Mouse (Mus musculus) embryo, embryonic 11.5 days (tissue): ENCODE data around the gene Cbr2.
"Not testable (repeated sequence)": the region's sequence is repeated elsewhere in the genome, so short reads cannot be mapped to it uniquely, and the experiment has no call there.

Source experiments
- DNase-seq: peaks from one replicate; pipeline ENCODE4 v3.0.0-alpha.2; 2012; ENCODE audit warnings: low read depth, low spot score

The Cbr2 gene

DNA sequence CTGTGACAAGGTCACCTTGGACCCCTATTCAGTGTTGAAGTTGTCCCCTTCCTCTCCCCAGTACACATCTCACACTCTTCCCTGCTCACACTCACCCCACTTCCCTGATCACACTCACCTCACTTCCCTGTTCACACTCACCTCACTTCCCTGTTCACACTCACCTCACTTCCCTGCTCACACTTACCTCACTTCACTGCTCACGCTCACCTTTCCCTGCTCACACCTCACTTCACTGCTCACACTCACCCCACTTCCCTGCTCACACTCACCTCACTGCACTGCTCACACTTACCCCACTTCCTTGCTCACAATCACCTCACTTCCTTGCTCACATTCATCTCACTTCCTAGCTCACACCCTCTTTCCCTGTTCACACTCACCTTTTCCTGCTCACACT is 519 bp downstream of the Cbr2 start:
- DNase-seq: no peak

GRCm38 (mm10) chr11:120730331-120730870 is 1.5 kb downstream of the Cbr2 start:
- no peak for DNase-seq

DNA sequence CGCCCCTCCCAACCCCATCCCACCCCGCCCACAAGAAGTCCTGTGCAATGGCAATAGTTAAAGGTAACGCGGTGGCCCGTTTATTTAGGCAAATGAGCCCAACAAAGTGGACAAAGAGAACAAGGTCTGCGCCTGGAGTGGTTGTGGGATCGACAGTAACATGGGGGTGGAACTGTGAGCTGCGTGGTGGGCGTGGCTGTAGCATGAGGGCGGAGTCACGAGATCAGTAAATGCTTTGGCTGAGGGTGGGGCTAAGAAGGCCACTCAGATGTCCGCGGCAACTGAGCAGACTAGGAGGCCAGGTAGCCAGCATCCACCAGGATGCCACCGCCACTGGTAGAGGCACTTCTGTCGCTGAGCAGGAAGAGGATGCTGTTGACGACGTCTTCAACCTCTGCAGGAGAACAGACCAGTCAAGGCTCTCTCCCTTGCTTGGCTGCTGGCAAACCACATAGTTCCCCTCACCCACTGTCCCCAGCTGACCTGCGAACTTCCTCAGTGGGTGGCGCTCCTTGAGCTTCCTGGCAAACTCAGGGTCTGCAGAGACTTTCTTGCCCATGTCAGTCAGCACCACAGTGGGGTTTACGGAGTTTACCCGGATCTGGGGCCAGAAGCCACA is 2.4 kb downstream of the Cbr2 start:
- DNase-seq: not testable (repeated sequence)

GRCm38 (mm10) chr11:120728530-120729240 is 3.2 kb downstream of the Cbr2 start:
- DNase-seq: no peak

DNA sequence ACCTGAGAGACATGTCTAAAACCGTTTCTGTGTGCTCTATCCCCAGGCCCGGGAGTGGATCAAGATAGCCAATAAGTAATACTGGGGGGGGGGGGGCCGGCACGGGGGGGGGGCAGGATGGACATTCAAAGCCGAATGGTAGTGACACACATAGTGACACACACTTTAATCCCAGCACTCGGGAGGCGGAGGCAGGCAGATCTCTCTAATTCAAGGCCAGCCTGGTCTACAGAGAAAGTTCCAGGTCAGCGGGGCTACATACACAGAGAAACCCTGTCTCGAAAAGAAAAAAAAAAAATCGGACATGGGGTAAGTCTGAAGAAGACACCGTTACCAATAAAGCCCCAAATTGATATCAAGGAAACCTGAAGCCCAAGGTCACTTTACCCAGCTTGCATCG is 4.3 kb downstream of the Cbr2 start:
- no peak for DNase-seq

DNA sequence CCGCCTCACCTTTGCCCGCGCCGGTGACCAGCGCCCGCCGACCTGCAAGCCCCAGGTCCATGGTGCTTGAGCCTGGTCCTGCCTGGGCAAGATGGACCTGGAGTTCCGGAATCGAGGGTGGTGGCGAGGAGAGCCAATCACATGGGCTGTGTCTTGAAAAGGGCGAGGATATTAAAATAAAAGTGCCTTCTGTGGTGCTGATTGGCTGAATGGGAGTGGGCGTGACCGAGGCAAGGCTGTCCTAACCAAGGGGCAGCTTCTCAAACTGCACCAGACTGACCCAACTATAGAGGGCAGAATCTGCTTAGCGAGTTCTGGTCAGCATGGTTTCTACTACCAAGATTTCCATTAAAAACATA is 4.8 kb downstream of the Cbr2 start, which contains the start of gene Dcxr:
Gene Dcxr, minus strand, starts transcription at position 113 of the 359 bp plus-strand sequence.
- peak; percentile 82 for DNase-seq

DNA sequence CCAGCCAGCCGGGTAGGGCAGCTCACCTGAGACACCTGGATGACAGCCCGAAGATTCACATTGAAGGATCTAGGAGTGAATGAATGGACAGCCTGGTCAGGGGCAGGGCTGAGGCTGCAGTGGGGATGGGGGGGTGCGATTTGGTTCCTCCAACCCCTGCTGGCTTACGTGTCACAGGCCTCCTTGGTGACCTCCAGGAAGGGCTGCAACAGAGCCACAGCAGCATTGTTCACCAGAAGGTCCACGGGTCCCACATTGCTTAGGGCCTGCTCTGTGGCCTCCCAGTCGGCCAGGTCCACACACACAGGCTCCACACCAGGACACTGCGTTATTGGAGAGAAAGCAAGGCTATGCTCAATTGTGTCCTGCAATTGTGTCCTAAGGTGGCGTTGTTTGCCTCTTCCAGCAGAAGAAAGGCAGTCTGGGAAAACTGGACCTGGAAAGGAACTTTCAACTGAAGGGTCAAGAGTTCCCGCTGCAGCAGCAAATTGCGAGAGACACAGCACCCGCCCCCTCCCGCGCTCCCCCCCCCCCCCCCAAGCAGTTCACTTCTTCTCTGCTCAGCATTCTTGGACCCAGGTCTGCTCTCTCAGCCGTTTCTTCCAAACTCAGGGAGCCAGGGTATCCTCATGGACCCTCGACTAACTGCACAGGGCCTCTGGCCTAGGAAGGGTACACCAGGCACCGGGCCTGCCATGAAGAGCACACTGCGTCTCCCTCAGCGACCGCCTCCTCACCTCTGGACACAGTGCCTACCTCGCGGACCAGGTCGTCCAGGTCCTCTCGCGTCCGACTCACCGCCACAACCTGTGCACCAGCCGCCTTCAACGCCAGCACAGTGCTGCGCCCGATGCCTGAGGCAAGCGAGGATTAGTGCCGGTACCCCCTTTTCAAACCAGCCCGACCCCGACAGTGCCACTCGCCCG is 5.4 kb downstream of the Cbr2 start:
- DNase-seq: no peak

DNA sequence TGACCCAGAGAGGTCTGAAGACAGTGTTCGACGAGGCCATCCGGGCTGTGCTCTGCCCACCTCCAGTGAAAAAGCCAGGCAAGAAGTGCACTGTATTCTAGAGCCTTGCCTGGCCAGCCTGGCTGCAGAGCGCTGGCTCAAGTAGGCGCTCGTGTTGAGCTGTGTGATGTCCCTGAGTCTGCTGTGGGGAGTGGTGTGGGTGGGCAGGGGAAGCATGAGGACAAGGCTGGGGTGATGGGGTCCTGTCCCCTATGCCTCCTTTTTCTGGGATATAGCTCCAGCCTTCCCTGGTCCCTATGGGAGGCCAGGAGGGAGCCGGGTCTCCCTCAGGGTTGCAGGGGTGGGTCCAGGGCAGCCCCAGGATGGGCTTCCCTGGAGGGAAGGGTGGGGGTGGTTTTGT is 8.4 kb downstream of the Cbr2 start:
- no peak for DNase-seq

GRCm38 (mm10) chr11:120722761-120723382 is 9.0 kb downstream of the Cbr2 start:
- no peak for DNase-seq

- no peak for DNase-seq
Observed at GRCm38 (mm10) chr11:120722067-120722630, 9.8 kb downstream of the Cbr2 start.

DNA sequence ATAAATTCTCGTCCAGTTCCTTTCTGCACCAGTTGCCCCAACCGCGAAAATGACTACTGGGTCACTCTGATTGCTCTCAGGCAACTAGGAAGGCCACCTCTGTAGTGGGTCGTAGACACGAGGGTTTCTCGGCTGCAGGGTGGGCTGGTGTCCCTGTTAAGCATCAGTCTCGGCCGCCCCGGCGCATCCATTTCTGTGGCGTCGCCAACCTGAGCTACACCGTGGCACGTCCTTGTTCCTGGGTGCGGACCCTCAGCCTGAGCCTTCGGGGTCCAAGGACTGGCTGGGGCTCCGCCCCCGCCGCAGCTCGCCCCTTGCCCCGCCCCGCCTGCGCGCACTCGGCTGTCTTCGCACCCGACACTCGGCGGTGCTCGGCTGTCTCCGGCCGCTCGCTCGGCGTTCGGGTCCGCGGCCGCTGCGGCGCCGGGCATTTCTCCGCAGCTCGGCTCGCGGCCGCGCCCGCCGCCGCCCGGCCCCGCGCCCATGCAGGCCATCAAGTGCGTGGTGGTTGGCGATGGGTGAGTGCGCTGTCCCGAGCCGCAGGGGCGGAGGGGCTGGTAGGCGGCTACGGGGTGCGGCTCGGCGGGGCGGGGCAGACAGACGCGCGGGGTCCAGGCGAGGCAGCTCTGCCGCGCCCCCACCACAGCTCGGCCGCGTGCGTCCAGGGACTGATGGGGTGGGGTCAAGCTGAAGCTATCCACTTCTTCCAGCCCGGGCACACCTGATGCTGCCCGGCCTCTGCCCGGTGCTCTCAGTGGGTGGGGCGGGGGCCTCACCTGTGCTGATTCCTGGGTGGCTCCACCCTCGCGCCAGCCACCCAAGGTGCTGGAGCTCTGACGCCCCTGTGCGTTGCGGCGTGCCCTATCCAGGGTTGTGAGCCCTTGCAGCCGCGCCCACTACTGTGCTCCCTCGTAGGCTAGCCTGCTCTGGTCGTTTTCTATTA is 10.5 kb downstream of the Cbr2 start, which contains the start of gene Rac3:
Gene Rac3, plus strand, starts transcription at position 347 of the 943 bp plus-strand sequence.
- no peak for DNase-seq

GRCm38 (mm10) chr11:120720450-120720849 is 11.5 kb downstream of the Cbr2 start:
- DNase-seq: no peak

- DNase-seq: no peak
Observed at GRCm38 (mm10) chr11:120719841-120720376, 12.0 kb downstream of the Cbr2 start.

DNA sequence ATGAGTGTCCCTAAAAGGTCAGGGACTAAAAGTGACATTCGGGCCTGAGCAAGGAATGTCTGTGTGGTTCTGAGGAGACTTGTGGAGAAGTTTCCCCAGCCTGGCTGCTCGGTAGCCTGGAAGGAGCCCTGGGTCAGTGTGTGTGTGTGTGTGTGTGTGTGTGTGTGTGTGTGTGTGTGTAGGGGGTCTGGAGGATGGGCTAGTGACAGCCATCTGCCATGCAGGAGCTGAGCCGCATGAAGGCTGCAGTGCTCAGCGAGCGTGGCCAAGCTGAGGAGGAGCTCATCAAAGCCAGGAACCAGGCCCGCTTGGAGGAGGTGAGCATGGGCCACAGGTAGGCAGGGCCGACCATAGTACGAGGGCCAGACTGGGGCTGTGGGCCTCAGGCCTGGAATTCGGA is 12.7 kb downstream of the Cbr2 start:
- no peak for DNase-seq

DNA sequence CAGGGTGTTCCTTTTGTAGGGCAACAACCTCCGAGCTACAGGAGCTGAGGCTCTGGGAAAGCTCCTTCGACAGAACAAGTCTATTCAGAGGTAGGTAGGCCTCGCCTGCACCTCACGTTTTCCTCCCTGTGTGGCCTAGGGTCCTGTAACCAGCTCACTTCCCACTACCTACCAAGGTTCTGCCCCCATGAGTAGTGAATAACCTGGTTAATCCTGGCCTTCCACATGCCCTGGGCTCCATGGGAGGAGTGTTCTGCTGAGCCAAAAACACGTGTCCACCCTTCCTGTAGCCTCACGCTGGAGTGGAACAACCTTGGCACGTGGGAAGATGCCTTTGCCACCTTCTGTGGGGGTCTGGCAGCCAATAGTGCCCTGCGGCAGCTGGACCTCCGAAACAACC is 16.8 kb downstream of the Cbr2 start:
- no peak for DNase-seq

DNA sequence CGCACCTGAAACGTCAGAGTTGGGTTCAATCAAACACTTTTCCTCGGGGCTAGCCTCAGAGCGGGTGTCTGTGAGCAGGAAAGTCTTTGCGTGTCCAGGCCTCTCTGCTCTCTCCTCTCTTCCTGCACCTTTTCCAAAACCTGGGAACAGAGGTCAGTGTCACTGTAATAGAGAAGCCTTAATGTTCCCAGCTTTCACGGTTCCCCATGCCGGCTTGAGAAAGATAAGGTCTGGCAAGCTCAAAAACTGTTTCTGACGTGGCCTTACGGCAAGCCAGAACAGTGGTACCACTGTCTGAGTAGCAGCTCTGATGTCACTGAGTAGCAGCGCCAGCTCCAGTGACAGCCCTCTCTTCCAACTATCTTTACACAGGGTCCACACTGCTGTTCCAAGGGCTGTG is 17.4 kb downstream of the Cbr2 start:
- DNase-seq: no peak

GRCm38 (mm10) chr11:120713580-120714518 is 18.1 kb downstream of the Cbr2 start, which contains the start of the genes Cenpx and Lrrc45:
Gene Cenpx (minus strand): TSS chr11:120713738.
Gene Lrrc45 (plus strand): TSS chr11:120713925.
- DNase-seq: peak; percentile 98

DNA sequence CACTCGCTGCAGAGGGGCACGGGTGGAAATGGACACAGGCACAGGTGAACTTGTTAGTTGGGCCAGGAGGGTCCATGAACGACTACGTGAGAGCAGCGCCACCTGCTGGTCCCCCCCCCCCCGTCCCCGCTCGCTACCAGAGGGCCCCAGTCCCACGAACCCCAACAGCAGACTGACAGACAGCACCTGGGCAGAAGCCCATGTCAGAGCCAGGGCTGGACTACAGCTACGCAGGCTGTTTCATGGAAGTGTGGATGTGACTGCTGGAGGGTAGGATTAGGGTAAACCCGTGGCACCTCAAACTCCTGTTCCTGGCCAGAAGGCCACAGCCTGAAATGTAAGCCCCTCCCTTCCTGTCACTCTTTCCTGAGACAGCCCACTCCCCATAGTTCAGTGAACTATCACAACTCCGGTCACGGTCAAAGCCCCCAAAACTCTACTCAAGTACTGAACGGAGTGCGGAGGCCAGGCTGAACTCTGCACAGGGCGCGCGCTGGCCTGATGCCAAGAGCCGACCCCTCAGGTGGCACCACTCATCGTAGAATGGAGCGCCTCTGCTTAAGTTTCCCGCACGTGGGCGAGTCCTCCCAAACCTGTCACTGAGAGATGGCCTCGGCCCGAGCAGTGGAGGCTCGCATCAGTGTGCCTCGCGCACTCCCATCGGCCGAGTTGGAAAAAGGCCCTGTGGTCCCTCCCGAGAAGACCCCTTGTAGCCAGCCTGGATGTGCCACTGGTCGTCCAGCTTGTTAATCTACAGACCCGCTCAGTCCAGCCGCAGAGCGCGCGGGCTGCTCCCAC is 18.9 kb downstream of the Cbr2 start:
- no peak for DNase-seq
